Mouse (Mus musculus): ENCODE data around the gene Atp6v1g2. TPM values are rescaled to one million over a fixed set of nuclear protein-coding genes. Genes with fewer than 3 reads are reported as not detected.

The Atp6v1g2 gene
- polyA plus RNA-seq, 1 experiment from 2014 or later: 4.3 TPM

DNA sequence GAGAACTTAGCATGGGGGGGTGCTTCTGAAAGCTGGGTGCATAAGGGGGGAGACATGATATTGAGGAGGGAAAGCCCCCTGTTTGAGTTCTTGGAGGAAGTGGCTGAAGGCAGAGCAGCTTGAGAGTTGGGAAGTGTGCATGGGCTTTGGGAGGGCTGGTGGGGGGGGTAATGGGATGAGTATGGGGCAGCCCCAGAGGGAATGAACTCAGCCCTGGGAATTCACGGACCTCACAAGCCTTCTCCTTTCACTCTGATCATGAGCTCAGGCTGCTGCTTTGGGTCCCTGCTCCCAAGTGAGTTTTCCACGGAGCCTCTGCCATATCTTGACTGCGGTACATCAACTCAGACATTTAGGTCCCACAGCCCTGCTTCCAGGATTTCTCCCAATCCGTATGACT, 31.0 kb upstream of the Atp6v1g2 start:
- Histone ChIP-seq H3K9ac (replicated peaks) (no peak overlapping the region), H3K9me3 (no peaks in the 10 kb centered on the region), H3K36me3 (no peaks in the 10 kb centered on the region), H3K4me3 (replicated peaks) (no peak overlapping the region), H3K27ac (no peak overlapping the region), H3K4me1 (replicated peaks) (0 out of 2 replicates have a peak, but pooled peaks cover 6% of the 10 kb centered on the region), H3K4me2 (no peak overlapping the region), H3K27me3 (peaks cover 76% of the 10 kb centered on the region)
- 74% methylated on average over 4 of the region's 4 CpGs for WGBS
- ATAC-seq (ENCODE audit: insufficient number of reproducible peaks, insufficient read depth, low FRiP score, low TSS enrichment, low read depth): no peak

DNA sequence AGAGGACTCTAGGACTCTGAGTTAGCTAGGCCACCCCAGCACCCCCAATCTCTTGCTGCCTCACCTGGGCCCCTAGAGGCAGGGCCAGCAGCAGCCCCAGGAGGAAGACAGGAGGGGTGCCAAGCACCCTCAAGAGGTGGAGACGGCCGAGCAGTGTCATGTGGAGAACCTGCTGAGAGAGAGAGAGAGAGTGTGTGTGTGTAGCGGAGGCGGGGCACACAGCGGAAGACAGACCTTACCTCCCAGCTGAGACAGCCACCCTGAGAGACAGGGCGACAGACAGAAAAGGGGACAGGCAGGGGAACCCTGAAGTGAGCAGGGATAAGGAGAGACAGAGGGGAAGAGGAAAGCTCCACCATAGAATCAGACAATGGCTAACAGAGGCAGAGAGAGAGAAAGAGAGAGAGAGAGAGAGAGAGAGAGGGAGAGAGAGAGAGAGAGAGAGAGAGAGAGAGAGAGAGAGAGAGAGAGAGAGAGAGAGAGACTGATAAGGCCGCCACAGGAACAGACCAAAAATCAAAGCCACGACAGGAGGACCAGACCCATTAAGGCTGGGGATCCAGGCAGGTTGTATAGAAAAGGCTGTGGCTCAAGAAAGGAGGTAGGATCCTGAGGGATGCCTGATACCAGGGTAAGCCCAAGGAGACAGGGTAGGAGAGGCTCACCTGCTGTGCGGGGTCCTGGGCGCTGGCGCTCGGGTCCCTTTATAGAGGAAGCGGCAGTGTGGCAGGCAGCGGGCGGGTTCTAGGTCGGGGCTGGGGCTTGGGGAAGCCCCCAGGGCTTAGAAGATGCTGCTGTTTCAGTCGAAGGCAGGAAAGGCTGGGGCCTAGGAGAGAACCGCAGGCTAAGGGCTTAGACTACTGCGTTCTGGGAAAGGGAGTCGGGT, 28.7 kb upstream of the Atp6v1g2 start, which contains the start of gene Lta:
Gene Lta, minus strand, starts transcription at position 858 of the 886 bp plus-strand sequence.
- Histone ChIP-seq H3K4me2 (no peak within 1 kb of the TSS), H3K36me3 (no peaks in the 10 kb centered on the region), H3K4me1 (replicated peaks) (0 out of 2 replicates have a peak, but pooled peaks cover 6% of the 10 kb centered on the region), H3K27ac (no peak within 1 kb of the TSS), H3K9me3 (no peaks in the 10 kb centered on the region), H3K9ac (replicated peaks) (no peak within 1 kb of the TSS; the same call in 1 of the 2 replicates), H3K4me3 (replicated peaks) (no peak within 1 kb of the TSS), H3K27me3 (peaks cover 58% of the 10 kb centered on the region)
- 27% methylated on average over 20 of the region's 20 CpGs for WGBS
- ATAC-seq (ENCODE audit: insufficient number of reproducible peaks, insufficient read depth, low FRiP score, low TSS enrichment, low read depth): no peak

DNA sequence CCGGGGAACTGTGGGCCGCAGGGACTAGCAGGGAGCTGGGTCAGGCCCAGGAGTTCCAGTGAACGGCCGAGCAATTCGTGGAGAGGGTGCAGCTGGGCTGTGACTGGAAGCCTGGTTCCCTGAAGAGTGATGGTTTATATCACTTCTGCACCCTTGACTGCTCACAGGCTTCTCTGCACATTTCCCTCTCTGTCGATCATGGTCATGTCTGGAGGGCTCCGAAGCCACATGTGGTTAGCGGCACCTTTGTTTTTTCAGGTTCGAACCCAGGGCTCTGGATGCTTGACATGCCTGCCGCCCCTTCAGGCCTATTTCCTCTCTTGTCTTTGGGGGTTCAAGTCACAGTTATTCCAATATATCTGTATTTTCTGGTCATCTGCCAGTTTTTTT, 28.1 kb upstream of the Atp6v1g2 start:
- ATAC-seq (ENCODE audit: insufficient number of reproducible peaks, insufficient read depth, low FRiP score, low TSS enrichment, low read depth): no peak
- H3K4me3 ChIP-seq (replicated peaks): no peak overlapping the region
- no peak overlapping the region for H3K27ac ChIP-seq
- H3K9me3 ChIP-seq: no peaks in the 10 kb centered on the region
- no peak overlapping the region for H3K9ac ChIP-seq (replicated peaks)
- H3K36me3 ChIP-seq: no peaks in the 10 kb centered on the region
- H3K27me3 ChIP-seq: peaks cover 51% of the 10 kb centered on the region
- 0 out of 2 replicates have a peak, but pooled peaks cover 6% of the 10 kb centered on the region for H3K4me1 ChIP-seq (replicated peaks)
- 61% methylated on average over 10 of the region's 10 CpGs for WGBS
- H3K4me2 ChIP-seq: no peak overlapping the region

DNA sequence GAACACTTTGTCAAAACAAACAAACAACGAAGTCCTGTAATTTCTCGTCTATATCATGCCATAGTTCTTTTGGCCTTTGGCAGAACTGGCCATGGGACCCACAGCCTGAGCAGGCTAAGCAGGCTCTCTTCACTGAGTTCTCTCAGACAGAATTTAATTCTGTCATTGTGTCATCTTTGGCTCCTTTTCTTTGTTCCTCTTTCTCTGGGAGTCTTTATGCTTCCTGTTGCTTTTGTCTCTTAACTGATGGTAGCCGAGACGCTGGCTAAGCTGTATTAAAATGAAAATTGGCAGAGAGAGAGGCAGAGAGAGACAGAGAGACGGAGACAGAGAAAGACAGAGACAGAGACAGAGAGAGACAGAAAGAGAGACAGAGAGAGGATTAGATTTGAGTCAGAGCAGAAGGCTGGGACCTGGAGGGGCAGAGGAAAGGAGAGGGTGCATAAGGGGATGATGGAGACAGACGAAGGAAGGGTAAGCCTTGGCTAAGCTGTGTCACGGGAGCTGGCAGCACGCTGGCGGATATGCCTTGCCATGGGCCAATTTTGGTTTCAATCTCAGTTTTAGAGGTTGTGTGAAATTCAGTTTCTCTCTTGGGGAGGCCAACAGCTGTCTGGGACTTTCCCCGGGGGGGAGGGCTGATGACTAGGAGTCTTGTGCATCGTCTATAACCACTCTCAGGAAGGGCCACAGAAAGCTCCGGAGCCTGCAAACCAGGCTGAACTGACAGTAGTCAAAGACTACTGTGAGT, 23.5 kb upstream of the Atp6v1g2 start:
- no peak overlapping the region for H3K9ac ChIP-seq (replicated peaks)
- H3K36me3 ChIP-seq: no peaks in the 10 kb centered on the region
- no peak overlapping the region for H3K4me3 ChIP-seq (replicated peaks)
- ATAC-seq (ENCODE audit: insufficient number of reproducible peaks, insufficient read depth, low FRiP score, low TSS enrichment, low read depth): no peak
- peaks cover 6% of the 10 kb centered on the region for H3K27me3 ChIP-seq
- 82% methylated on average over 12 of the region's 12 CpGs for WGBS
- H3K4me2 ChIP-seq: no peak overlapping the region
- H3K9me3 ChIP-seq: no peaks in the 10 kb centered on the region
- no peak overlapping the region for H3K27ac ChIP-seq
- no peaks in the 10 kb centered on the region for H3K4me1 ChIP-seq (replicated peaks)

DNA sequence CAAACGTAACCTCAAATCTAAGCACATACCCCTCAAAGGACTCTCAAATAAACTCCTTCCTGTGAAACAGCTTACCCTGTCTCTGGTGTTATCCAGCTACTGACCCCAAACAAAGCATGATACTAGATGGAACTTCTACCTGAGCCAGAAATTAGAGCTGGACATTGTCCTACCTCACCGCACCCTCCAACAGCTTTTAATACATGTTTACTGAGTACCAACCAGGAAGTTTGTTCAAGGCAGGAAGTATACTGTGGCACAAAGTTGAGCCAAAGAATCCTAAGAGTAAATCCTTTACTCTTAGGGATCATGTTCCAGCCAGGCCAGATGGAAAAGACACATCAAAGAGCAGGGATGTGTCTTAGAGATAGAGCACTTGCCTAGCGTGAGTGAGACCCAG, 22.9 kb upstream of the Atp6v1g2 start:
- no peaks in the 10 kb centered on the region for H3K9me3 ChIP-seq
- 65% methylated on average over 3 of the region's 3 CpGs for WGBS
- H3K4me2 ChIP-seq: no peak overlapping the region
- no peak for ATAC-seq (ENCODE audit: insufficient number of reproducible peaks, insufficient read depth, low FRiP score, low TSS enrichment, low read depth)
- H3K9ac ChIP-seq (replicated peaks): no peak overlapping the region
- no peak overlapping the region for H3K27ac ChIP-seq
- H3K27me3 ChIP-seq: no peaks in the 10 kb centered on the region; the same call in 1 of the 2 replicates
- H3K4me3 ChIP-seq (replicated peaks): no peak overlapping the region
- H3K36me3 ChIP-seq: no peaks in the 10 kb centered on the region
- no peaks in the 10 kb centered on the region for H3K4me1 ChIP-seq (replicated peaks)

DNA sequence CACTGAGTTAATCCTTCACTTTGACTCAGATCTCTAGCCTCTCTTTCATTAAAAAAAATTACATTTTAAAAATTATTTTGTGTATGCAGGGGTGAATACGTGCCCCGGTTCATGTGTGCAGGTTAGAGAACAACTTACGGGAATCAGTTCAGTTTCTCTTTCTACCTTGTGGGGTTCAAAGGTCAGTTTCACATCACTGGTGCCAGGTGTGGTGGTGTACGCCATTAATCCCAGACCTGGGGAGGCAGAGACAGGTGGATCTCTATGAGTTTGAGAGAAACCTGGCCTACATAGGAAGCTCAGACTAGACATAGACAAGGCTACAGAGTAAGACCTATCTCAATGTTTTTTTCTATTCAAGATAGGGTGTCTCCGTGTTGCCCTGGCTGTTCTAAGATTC, 20.4 kb upstream of the Atp6v1g2 start:
- no peaks in the 10 kb centered on the region; the same call in 1 of the 2 replicates for H3K27me3 ChIP-seq
- H3K4me3 ChIP-seq (replicated peaks): no peak overlapping the region
- no peak overlapping the region for H3K27ac ChIP-seq
- no peak overlapping the region for H3K9ac ChIP-seq (replicated peaks)
- no peaks in the 10 kb centered on the region for H3K36me3 ChIP-seq
- H3K4me1 ChIP-seq (replicated peaks): no peaks in the 10 kb centered on the region
- 92% methylated on average over 5 of the region's 5 CpGs for WGBS
- ATAC-seq (ENCODE audit: insufficient number of reproducible peaks, insufficient read depth, low FRiP score, low TSS enrichment, low read depth): no peak
- no peak overlapping the region for H3K4me2 ChIP-seq
- no peaks in the 10 kb centered on the region for H3K9me3 ChIP-seq

DNA sequence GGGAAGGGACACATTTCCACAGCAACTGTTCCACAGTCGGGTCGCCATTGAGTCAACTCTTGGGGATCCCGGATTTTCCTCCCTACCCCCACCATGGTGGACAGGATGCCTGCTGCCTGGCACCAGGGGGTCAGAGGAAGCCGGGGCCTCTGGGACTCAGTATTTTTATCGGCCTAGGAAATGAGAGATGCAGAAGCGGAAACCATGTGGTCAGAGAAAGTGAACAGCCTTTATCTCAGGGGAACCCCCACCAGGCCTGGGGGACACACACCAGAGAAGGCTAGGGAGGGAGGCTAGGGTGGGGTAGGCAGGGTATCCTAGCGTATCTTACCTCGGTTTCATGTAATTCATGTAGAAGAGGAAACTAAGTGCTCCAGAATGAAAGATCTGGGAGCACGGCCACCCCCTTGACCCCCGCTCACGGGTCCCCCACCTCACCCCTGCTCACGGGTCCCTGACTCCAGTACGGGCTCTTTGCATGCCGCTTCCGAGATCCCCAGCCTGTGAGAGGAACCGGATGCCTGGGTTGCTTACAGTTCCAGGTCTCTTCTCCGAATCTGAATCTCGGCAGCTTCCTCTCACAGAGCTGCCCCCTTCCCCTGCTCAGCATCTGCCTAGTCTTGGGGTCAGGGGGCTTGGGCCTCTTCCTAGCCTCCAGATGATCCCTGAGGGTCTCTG, 14.8 kb upstream of the Atp6v1g2 start:
- no peak for ATAC-seq (ENCODE audit: insufficient number of reproducible peaks, insufficient read depth, low FRiP score, low TSS enrichment, low read depth)
- H3K9ac ChIP-seq (replicated peaks): no peak overlapping the region
- no peaks in the 10 kb centered on the region for H3K4me1 ChIP-seq (replicated peaks)
- no peak overlapping the region for H3K4me3 ChIP-seq (replicated peaks)
- H3K9me3 ChIP-seq: no peaks in the 10 kb centered on the region
- peaks cover 40% of the 10 kb centered on the region for H3K36me3 ChIP-seq
- no peaks in the 10 kb centered on the region; the same call in 1 of the 2 replicates for H3K27me3 ChIP-seq
- no peak overlapping the region for H3K4me2 ChIP-seq
- no peak overlapping the region for H3K27ac ChIP-seq
- 81% methylated on average over 18 of the region's 18 CpGs for WGBS

DNA sequence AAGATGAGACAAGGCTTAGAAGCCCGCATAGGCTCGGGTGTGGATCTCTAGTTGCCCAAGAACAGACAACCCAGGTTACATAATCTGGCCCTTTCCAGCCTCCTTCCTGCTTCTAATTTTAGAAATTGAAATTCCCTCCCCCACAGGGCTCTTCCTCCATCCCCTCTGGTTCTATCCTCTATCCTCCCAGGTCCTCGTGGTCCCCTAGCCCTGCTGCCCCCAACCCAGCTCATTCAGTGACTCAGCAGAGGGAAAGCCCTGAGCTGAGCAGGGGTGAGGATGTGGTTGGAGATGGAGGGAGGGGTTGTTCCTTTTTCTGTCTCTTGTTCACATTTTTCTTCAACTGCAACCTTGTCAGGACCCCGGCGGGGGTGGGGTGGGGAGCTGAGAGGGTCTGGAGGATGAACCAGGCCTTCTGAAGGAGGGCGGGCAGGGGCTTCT, 13.8 kb upstream of the Atp6v1g2 start:
- H3K36me3 ChIP-seq: peaks cover 42% of the 10 kb centered on the region
- no peak overlapping the region for H3K4me2 ChIP-seq
- WGBS: 80% methylated on average over 6 of the region's 6 CpGs
- no peak overlapping the region for H3K9ac ChIP-seq (replicated peaks)
- no peaks in the 10 kb centered on the region for H3K27me3 ChIP-seq
- no peak for ATAC-seq (ENCODE audit: insufficient number of reproducible peaks, insufficient read depth, low FRiP score, low TSS enrichment, low read depth)
- no peaks in the 10 kb centered on the region for H3K9me3 ChIP-seq
- no peaks in the 10 kb centered on the region for H3K4me1 ChIP-seq (replicated peaks)
- no peak overlapping the region for H3K27ac ChIP-seq
- H3K4me3 ChIP-seq (replicated peaks): no peak overlapping the region

DNA sequence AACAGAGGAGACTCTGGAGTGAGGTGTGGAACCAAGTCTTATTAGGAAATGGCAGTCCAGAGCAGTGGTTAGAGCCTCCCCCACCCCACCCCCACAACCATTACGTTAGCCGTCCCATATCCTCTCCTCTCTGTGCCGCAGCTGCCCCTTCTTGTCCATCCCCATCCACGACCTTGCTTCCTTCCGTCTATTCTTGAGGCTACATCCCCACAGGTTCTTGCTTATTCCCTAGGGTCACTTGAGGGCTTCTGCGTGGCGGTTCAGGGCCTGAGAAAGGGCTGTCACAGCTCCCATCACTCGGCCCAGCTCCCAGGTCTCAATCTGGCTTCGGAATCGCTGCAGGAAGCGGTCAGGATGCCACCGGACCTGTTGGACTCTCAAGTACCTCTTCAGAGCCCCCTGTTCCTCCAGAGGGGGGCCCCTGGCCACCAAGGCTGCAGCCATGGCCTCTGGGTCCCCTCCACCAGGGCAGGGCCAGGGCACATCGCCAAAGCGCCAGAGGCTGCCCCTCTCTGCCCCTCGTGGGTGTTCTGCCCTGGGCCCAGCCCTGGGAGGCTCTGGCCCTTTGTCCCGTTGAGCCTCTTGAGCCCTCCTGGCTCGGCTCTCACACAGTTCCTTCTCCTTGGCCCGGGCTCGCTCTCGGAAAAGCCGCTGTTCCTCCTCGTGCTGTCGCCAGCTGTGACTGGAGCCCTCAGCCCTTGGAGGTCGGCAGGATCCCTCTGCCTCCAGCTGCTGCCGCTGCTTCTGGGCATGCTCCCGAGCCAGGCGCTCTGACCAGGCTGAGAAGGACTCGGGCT, 13.1 kb upstream of the Atp6v1g2 start, which contains the start of gene Gm16181:
Gene Gm16181, plus strand, starts transcription at position 679 of the 797 bp plus-strand sequence.
- no peaks in the 10 kb centered on the region for H3K27me3 ChIP-seq
- H3K9ac ChIP-seq (replicated peaks): no peak within 1 kb of the TSS
- no peak within 1 kb of the TSS for H3K27ac ChIP-seq
- 84% methylated on average over 28 of the region's 28 CpGs for WGBS
- no peak within 1 kb of the TSS for H3K4me3 ChIP-seq (replicated peaks)
- H3K9me3 ChIP-seq: no peaks in the 10 kb centered on the region
- H3K4me1 ChIP-seq (replicated peaks): no peaks in the 10 kb centered on the region
- H3K36me3 ChIP-seq: peaks cover 48% of the 10 kb centered on the region
- ATAC-seq (ENCODE audit: insufficient number of reproducible peaks, insufficient read depth, low FRiP score, low TSS enrichment, low read depth): no peak
- no peak within 1 kb of the TSS for H3K4me2 ChIP-seq

DNA sequence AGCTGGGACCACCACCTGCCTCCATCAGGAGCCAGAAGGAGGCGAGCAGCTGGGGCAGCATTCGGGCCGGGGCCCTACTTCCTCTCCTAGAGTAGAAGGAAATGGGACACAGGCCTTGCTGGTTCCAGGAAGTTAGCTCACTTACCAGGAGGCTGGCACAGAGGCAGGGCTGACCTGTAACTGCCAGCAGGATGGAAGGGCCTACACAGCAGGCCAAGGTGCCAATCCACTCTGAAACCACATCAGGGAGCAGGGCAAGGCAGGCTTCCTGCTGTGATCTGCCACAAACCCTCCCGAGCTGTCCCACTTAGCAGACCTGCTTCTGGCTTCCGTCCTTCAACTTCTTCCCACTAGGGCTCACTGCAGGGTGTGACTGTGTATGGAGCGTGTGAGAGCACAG, 11.2 kb upstream of the Atp6v1g2 start:
- WGBS: 77% methylated on average over 6 of the region's 6 CpGs
- ATAC-seq (ENCODE audit: insufficient number of reproducible peaks, insufficient read depth, low FRiP score, low TSS enrichment, low read depth): no peak
- Histone ChIP-seq H3K27me3 (no peaks in the 10 kb centered on the region), H3K36me3 (peaks cover 68% of the 10 kb centered on the region), H3K9me3 (no peaks in the 10 kb centered on the region), H3K4me2 (no peak overlapping the region), H3K4me3 (replicated peaks) (no peak overlapping the region), H3K4me1 (replicated peaks) (no peaks in the 10 kb centered on the region), H3K27ac (no peak overlapping the region), H3K9ac (replicated peaks) (no peak overlapping the region; the same call in 1 of the 2 replicates)

All from limb, embryonic 12.5 days (tissue).